Mouse (Mus musculus) kidney, postnatal 10 days (tissue): Measurements from ENCODE around the gene Kcnj16.

Experiments used
- DNase-seq: peaks from one replicate; pipeline ENCODE4 v3.0.0; 2021; ENCODE audit warnings: mixed read lengths

Kcnj16 gene

DNA sequence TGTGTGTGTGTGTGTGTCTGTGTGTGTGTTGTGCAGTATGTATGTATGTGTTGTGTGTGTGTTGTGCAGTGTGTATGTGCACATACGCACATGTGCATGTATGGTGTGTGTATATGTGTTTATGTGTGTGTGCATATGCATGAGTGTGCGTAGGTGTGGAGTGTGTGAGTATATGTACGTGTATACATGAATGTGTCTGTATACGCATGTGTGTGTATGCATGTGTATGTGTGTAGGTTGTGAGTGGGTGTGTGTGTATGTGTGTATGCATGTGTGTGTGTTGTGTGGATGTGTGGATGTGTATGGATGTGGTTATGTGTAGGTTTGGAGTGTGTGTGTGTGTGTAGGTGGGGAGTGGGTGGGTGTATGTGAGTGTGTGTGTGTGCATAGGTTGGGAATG is 89.6 kb downstream of the Kcnj16 start:
- DNase-seq, result no peak

DNA sequence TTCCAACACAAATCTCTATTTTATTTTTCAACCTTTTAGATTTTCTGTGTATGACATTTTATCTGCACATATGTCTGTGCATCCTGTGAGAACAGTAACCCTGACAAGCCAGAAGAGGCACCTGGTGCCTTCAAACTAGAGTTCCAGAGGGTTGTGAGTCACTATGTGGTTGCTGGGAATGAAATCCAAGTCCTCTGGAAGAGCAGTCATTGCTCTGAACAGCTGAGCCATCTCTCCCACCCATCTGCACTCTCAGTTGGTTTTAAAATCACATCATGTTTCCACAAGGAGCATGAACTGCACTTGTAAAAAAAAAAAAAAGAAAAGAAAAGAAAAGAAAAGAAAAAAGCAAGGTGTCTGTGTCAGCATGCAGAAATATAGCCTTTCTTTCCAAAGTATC is 91.6 kb downstream of the Kcnj16 start:
- no peak for DNase-seq

DNA sequence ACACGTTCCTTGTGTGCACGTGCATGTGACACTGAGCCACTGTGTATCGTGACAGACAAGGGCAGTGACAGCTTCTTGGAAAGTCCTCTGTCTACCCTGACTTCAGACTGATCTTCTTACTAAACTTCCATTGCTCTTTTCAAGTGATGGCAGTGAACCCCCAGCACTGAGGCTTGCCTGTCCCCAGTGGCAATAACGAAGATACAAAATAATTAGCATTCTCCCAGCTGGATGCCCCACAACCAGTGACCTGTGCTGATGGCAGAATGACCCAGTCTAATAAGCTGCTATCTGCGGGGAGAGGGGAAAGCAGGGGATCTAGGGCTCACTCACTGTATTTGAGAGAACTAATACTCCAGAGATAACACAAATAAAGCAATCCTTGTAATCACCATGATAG is 92.4 kb downstream of the Kcnj16 start:
- DNase-seq, result no peak

DNA sequence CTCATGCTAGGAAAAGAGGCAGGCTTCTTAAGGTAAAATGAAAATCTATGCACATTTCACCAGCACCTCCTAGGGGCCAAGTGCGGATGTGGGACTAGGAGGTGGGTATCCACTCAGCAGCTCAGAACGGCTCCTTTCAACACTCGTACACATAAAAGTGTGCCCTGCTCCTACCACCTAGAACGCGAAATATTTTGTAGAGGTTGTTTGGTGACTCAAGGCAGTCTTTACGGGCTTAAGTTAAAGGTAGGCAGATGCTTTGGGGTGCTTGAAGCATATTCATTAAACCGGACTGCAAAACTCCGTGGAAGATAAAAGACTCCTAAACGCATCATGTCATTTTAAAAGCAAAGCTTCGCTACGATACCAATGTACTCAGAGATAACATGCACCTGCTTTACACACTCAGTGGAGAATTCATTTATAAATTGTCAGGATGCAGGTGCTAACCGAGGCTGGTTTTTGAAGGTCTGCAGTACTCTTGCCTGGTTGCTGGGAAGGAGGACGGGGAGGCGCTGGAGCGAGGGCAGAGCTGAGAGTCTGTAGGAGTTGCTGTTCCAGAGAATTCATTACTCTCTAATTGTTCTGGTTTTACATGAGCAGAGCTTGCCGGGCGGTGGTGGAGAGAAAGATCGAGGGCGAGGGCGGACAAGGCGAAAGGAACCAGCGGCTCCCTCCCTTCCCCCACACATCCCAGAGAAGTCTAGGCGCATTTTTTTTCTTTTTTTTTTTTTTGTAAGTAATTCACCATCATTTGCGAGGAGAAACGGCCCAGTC is 97.1 kb downstream of the Kcnj16 start:
- DNase-seq, result peak; percentile 65

DNA sequence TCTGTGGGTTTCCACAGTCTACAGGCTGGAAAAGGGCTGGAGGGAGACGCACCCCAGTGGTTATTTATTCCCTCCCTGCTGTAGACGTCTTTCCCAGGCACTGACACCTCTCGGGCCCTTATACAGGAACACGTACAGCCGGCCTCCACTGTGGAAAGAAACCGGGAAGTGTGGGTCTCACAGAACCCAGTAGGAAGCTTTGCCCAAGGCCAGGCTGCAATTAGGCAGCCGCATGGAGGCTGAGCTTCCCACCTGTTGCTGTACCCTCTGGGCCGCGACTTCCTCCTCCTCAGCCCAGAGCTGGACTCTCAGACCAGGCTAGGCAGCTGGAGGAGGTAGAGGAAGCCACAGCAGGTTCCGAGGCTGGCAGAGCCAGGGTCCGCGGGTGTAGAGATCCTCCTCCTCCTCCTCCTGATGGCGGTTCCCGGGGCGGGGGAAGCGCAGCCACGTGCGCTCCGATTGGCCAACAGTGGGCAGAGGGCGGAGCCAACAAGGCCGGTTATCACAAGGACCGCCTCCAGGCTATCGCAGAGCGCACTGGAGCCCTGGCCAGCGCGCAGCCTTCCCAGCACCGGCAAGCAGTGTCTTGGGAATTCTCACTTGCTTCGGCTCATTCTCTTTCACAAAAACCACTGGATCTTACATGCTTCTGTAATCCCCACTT is 97.9 kb downstream of the Kcnj16 start, which contains the start of gene Kcnj2:
Gene Kcnj2 (plus strand): TSS at position 530 of the 664 bp plus-strand sequence.
- DNase-seq, result peak; percentile 95

DNA sequence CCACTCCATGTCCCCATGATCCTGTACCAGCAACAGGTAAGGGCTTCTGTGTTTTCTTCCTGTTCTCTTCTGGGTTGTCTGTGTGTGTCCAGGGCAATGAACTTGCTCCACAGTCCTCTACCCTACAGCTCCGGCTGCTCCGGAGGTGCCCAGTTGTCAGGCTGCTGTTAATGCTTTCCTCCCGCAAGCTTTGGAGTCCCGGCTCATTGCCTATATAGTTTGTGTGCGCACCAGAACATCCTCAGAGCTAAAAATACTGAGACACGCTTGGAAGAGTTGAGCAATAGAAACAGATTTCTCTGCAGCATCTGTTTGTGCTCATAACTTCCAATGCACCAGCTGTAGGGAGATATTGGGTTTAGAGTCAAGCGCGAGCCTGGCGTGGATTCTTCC is 98.5 kb downstream of the Kcnj16 start:
- DNase-seq, result peak; percentile 16

DNA sequence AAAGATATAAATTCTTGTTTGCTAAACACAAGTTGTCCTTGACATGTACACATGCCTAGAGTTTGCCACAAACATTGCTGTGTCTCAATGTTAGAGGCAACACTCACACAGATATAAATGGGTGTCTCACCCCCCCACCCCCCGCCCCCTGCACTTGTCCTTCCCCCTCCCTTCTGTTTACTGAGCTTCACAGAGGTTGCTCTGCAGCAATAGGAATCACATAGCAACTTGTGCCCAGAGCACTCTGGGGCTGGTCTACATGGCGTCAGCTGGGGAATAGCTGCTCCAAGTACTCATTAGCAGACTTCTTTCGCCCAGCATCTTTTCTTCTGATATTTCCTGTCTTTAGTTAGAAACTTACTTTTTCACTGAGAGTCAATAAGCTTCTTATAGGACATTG is 100.0 kb downstream of the Kcnj16 start:
- DNase-seq, result no peak

DNA sequence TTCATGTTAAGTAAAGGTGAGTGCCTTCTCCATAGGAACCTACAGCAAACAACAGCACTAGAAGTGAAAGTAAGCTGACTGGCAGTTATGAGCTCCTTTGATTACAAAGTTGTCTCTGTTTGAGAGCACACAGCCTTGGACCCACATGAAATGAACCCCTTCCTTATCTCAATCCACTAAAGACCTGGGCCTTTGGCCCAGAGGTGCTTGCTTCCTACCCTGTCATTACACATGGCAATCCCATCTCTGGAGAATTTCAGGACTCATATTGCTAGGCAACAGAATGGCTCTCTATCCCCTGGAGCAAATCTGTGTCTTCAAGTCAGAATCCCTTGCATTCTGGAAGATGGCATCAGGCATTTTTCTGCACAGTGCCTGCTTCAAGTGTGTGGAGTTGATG is 102.6 kb downstream of the Kcnj16 start:
- DNase-seq, result no peak

DNA sequence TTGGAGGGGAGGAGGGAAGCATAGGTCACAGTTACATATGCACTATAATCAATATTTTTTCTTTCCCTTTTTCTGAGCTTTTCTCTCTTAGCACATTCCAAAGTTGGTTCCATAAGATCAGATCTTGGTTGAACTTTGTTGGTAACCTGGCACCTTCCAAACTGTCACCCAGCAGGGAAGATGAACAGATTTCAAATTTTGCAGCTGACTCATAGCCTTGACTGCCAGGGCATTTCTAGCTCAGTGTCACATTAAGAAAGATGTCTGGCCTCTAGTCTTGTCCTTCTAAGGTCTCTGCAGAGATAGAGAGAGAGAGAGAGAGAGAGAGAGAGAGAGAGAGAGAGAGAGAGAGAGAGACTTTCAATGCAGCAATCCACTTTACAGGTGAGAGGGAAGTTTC is 106.3 kb downstream of the Kcnj16 start:
- no peak for DNase-seq
